Mouse (Mus musculus): Measurements from ENCODE around the gene Il22.
"Not testable (repeated sequence)": the region's sequence is repeated elsewhere in the genome, so short reads cannot be mapped to it uniquely, and the experiment has no call there.

The Il22 gene

DNA sequence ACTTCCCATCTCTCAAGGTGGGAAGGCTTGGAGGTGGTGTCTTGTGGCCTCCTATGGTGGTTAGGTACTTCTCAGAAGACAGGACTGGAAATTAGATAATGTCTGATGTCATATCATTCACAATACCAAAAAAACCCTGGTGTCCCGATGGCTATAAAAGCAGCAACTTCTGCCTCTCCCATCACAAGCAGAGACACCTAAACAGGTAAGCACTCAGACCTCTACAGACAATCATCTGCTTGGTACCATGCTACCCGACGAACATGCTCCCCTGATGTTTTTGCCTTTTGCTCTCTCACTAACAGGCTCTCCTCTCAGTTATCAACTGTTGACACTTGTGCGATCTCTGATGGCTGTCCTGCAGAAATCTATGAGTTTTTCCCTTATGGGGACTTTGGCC, at the start of gene Il22:
Gene Il22, plus strand, starts transcription at position 301 of the 400 bp plus-strand sequence.
- no peak for DNase-seq (ENCODE audit: low spot score in 2 of 2)

DNA sequence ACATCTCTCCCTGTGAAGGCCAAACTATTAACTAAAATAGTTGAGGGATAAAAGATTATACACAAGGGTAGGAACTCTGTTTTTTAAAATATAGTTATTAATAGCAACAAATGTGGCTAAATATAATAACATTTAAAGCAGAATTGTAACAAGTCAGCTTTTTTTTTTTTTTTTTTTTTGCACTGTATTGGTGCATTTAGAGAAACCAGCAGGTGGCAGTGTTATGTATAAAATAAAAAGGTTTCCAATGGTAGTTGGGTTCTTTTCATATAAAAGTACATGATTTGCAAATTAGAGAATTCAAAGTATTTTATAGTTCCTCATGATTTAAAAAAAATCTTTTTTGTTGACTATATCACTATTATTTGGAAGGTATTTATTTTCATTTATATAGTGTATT, 48.8 kb upstream of the Il22 start:
- no peak for DNase-seq (ENCODE audit: low spot score in 2 of 2)

DNA sequence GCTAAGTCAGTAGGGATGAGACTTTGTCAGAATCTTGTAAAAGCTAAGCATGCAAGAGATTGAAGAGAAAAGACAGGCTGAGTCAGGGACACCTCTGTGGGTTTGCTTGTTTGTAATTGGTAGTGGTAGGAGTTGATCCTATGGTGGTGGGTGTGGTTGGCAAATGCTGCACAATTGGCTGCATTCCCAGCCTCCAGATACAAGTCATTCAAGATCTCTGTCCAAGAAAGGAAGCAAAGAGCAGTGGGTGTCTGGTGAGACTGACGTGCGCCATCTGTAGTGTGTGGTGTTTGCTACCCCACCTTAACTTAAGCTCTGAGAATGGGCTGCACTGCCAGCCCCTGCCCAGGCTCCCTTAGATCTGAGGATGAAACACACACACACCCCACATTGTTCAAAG, 43.6 kb upstream of the Il22 start:
- DNase-seq (ENCODE audit: low spot score in 2 of 2), result peak; percentile 45 to 60

DNA sequence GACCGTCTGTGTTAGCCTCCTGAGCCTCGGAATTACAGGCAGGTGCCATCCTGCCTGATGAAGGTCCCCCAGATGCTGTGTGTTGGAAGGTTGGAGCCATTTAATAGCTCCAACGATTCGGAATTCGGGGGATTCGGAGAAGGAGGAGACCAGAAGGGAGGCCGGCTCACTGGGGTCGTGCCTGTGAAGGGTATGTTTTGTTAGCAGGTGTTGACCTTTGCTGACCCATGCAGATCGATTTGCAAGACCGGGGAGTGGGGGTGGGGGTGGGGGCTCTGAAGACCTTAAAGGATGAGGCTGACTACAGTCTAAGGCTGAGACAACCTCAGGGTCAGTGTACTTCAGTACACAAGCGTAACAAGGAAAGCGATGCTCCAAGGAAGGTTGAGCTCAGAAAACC, 35.5 kb upstream of the Il22 start:
- no peak for DNase-seq (ENCODE audit: low spot score in 2 of 2)

DNA sequence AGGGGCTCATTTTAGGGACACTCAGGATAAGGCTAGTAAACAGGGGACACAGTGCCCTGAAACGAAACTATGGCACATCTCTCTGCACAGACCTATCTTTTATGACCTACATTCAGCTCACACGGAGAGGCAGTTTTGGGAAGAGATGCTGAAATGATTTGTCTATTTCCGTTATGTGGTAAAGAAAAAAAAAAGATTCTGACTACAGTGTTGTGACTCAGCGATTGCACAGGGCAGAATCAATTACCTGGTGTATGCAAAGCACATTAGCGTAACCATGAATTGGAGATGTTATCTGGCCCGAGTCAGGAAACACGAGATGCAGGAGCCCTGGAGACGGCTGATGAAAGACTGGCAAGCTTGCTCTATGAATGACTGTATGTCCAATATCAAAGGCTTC, 32.3 kb upstream of the Il22 start:
- no peak for DNase-seq (ENCODE audit: low spot score in 2 of 2)

DNA sequence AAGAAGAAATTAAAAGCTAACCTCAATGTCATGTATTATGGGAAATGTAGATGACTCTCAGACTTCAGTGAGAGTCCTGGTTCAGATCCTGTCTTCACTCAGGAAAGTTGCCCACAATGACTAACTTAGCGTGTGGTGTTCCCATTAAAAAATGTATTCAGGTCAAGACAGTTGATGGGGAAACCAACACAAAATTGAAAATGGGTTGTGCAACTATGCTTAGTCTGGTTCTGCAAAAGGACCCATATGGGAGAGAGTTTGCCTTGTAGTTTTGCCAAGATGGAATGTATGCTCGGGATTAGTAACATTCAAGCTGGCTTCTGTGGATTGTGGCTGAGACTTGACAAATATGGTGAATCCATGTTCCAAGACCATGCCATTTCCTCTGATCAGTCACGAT, 31.9 kb upstream of the Il22 start:
- DNase-seq (ENCODE audit: low spot score in 2 of 2), result no peak

DNA sequence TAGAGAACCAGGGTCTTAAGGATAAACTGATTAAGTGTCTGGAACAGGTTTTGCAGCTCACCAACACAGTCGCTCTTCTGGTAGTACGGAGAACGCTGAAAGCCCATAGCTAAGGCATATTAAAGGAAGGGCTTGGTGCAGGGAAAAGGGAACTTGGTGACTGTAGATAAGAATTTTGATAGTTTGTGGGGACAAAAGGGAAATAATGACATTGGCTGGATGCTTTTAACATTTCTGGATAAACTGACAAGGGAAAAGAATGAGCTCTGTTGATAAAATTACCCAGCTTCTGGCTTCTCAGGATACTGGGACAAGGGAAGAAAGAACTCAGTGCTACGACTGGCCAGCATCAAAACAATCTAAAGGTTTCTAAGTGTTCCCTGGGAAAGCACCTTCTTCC, 29.2 kb upstream of the Il22 start:
- DNase-seq (ENCODE audit: low spot score in 2 of 2), result not testable (repeated sequence)

DNA sequence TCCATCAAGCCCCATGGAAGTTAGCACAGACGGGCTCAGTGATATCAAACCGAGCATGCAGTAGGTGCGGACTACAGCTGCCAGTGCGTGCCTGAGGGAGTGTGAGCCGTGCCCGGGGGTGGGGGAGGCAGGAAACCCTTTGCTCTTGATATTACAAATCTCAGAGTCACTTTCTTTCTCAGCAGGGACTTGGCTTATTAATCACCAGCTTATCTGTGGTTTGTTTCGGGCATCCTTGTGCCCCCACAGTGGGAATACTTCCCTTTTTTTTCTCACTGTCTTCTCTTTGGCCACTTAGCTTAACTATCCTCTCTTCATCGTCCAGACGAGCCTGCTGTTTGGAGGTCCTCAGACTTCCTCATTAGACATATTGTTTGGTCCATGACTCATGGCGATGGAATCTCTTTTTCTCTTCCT, 26.0 kb upstream of the Il22 start:
- DNase-seq (ENCODE audit: low spot score in 2 of 2), result no peak

DNA sequence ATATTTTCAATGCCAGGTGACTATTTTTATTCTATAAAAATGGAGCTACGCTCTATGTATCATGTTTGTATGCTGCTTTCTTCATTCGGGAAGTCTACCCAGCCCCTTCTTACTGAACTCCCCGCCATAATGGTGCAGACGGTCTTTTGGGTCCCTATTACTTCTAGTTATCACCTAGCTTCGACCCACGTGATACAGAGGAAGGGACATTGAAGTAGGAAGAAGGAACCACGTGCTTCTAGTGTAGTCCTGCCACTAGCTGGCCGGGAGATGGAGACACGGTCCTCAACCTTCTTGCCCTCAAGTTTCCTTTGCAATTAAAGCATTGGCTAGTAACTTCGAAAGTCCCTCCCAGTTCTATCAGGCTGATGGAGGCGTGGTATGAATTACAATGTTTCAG, 25.5 kb upstream of the Il22 start:
- no peak for DNase-seq (ENCODE audit: low spot score in 2 of 2)

DNA sequence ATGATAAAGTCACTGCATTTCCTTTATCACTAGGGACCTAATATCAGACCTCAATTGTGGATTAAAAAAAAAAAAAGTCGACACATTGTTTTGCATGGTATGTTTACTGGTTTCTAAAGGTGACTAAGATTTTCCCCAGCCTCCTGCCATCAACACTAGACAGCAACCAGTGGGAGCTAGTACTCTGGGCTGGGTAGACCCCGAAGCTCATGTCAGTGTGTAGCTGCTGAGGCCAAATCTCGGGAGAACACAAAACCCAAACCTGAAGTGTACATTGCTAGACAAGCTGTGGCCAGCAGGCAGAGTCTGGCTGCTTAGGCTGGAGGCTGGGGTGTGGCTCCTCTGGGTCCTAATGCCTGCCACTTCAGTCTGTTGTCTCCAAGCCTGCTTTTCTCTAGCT, 9.6 kb upstream of the Il22 start:
- DNase-seq (ENCODE audit: low spot score in 2 of 2), result not testable (repeated sequence)

DNA sequence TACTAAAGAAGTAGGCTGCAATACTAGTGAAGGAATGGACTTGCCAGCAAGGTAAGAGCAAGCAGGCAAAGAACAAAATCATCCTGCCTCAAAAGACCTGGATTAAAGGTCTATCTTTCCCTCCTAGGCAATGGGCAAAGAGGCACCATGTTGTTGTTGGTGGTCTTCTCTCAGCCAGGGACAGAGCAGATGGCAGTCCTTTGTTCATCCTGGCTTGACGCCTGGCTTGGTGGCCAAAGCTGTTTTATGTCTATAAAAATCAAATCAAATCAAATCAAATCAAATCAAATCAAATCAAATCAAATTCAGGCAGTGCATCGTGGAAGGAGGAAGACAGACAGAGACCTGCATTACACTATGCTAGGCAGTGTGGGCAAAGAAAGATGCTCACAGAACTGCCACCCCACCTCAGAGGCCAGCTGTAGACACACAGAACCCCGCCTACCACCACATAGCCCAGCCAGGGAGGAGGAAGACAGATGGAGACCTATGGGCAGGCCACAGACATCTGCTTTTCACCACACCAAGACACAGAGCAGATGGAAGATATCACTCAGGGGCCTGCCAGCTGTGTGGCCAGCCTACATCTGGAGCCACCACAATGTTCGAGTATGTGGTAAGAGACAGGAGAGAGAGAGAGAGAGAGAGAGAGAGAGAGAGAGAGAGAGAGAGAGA, 11.1 kb downstream of the Il22 start:
- not testable (repeated sequence) for DNase-seq (ENCODE audit: low spot score in 2 of 2)

DNA sequence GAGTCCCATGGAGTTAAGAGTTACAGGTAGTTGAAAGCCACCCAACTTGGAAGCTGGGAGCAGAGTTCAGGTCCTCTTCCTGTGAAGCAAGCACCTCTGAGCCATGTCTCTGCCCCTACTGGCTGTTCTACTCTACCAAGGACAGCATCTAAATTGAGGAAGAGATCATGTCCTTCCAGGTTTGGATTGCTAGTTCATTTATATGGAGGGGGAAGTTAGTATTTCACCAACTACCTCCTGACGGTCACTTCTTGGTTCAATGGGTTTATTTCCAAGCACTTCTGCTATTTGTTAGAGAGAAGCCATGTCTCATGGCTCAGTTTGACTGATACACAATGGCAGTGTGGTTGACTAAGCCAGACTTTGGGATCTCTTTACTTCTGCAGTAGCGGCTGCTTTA, 22.9 kb downstream of the Il22 start:
- DNase-seq (ENCODE audit: low spot score in 2 of 2), result not testable (repeated sequence)

DNA sequence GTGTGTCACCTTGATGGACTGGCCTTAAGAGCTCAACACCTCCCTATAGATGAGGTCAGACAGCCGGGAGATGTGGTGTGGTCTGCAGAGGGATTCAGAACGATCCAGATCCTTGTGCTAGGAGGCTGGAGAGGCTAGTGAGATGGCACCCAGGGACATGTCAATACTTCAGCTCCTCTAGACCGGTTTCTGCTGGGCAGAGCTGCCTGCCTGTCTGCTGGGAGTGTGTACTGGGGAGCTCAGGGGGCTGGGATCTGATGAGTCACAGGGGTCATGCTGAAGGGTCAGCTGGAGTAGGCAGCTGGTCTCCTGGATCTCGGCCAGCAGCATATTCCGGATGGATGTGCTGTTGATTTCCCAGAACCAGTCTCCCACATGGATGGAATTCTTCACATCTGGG, 27.9 kb downstream of the Il22 start:
- DNase-seq (ENCODE audit: low spot score in 2 of 2), result not testable (repeated sequence)

DNA sequence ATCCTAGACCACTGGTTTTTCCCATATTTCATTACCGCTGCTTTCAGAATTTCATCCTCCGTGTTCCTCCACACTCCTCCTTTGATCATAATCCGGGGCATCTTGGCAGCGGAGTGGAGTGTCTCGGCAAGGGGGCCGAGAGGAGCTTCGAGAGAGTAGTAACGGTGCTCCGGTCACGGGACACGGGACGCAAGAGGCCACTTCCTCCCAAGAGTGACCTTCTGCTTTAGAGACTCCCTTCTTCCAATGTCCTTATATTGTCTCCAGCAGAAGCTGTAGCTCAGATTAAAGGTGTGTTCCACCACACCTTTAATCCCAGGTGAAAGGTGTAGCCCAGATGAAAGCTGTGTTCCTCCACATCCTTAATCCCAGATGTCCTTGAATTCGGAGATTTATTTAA, 35.9 kb downstream of the Il22 start, which contains the start of gene Gm32717:
Gene Gm32717, minus strand, starts transcription at position 101 of the 400 bp plus-strand sequence.
- not testable (repeated sequence) for DNase-seq (ENCODE audit: low spot score in 2 of 2)

DNA sequence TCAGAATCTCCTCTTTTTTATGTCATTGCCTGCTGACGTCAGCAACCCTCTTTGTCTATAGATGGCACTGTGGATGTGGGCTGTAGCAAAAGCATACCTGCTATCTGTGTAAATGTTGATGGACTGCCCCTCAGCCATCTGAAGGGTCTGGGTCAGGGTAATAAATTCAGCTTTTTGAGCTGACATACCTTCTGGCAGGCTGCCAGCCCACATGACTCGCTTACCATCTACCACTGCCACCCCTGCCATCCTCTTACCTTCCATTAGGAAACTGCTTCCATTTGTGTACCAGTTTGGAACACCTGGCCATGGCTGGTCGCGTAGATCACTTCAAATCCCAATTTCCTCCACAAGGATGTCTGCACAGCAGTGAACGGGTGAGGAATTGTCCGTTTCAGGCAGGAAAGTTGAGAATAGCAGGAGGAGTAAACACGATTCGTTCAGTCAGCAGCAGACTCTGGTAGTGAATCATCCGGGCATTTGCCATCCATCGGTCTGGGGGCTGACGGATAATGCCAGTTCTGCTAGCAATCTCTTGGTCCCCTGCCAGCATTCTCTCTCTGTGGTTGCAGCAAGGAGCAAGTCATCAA, 44.4 kb downstream of the Il22 start:
- not testable (repeated sequence) for DNase-seq (ENCODE audit: low spot score in 2 of 2)

DNA sequence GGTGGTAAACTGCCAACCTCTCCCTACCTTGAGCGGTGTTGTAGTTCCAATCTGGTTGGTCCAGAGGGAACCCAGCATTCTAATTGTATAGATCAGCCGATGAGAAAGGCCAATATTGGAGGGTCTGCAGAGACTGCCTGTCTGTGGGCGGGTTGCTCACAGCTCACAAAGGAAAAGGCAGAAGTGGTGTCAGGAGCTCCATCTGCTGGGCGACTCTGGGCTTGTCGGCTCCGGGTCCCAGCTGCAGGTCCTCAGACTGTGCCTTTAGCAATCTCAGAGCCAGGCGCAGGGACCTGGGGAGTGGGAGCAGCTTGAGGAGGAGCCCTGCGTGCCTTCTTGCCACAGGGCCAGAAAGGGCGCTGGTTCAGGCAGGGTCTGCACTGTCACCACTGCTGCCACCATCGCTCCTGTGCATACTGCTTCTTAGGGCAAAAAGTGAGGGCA, 46.1 kb downstream of the Il22 start:
- DNase-seq (ENCODE audit: low spot score in 2 of 2), result no peak

DNA sequence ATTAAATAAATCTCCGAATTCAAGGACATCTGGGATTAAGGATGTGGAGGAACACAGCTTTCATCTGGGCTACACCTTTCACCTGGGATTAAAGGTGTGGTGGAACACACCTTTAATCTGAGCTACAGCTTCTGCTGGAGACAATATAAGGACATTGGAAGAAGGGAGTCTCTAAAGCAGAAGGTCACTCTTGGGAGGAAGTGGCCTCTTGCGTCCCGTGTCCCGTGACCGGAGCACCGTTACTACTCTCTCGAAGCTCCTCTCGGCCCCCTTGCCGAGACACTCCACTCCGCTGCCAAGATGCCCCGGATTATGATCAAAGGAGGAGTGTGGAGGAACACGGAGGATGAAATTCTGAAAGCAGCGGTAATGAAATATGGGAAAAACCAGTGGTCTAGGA, 53.6 kb downstream of the Il22 start, which contains the start of gene Gm32802:
Gene Gm32802, plus strand, starts transcription at position 301 of the 400 bp plus-strand sequence.
- DNase-seq (ENCODE audit: low spot score in 2 of 2), result not testable (repeated sequence)

All from frontal cortex, postnatal 14 days (tissue).